Mouse (Mus musculus) activated CD4-positive, CD25-positive, alpha-beta regulatory T cell, adult 9 weeks (primary cell): ENCODE data around the gene Xndc1. TPM values are rescaled to one million over a fixed set of nuclear protein-coding genes. Genes with fewer than 3 reads are reported as not detected.

ENCODE experiments used
- polyA plus RNA-seq: library from polyadenylated mRNA; unstranded; fragments of 100-300 nt; shearing (Covaris generic); gene quantifications from one replicate; pipeline ENCODE4 v1.2.1, GENCODE M21; 2017

The Xndc1 gene
- 28.5 TPM for polyA plus RNA-seq

DNA sequence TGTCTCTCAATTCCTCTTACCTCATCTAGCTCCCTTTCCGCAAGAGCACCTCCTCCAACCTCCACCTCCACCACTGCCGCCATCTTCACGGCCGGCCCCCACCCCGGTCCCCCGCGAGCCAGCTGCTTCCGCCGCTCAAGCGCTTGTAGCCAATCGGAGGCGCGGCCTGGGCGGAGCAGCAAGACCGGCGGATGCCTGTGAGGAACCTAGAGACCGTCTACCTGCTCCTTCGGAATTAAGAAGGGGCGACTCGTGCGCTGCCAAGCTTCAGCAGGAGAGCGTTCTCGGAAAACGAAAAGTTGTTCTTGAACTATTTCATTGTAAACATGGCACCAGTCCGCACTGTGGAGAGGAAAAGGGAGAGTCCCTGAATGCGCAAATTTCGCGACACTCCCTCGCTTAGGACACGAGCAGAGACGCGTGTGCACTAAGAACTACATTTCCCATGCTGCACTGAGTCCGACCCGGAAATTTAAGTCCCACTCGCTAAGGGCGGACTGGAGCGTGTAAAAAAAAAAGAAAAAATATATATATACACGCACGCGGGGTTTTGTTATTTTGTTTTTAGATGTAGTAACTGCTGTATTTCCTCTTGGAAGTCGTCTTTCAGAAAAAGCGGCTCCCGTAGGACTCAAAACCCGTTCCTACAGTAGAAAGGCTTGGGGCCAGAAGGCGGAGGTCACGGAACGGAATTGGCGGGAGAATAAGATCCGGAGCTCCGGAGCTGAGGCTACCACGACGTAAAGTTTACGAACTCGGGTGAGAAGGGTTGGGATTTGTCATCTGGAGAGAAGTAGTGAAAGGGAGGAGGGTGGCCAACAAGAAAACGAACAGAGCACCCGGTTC lies at the start of gene Xndc1, which contains the start of the genes Rnf121 and Xntrpc:
TSS of gene Xndc1 (plus strand) at position 466 of the 846 bp plus-strand sequence.
TSS of gene Rnf121 (minus strand) at position 424 of the 846 bp plus-strand sequence.
TSS of gene Xntrpc (plus strand) at position 668 of the 846 bp plus-strand sequence.

DNA sequence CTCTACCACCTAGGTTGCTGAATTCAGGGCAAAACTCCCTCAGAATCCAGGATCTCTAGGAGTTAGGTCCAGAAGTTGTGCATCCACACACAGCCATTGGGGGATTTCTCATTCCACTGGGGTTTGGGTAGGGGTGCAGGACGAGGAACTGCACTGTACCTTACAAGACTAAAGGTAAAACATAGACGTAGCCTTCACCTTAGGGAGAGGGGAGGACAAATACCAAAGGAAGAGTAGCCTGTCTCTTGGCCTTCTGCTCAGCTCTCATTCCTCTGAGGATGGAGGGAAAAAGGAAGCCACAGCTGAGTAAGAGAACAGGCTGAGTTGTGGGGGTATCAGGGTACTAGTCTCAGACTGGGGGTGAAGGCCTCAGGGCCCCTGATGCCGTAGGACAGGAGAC lies 46.7 kb upstream of the Xndc1 start, which contains the start of gene Il18bp:
TSS of gene Il18bp (minus strand) at position 101 of the 400 bp plus-strand sequence.

DNA sequence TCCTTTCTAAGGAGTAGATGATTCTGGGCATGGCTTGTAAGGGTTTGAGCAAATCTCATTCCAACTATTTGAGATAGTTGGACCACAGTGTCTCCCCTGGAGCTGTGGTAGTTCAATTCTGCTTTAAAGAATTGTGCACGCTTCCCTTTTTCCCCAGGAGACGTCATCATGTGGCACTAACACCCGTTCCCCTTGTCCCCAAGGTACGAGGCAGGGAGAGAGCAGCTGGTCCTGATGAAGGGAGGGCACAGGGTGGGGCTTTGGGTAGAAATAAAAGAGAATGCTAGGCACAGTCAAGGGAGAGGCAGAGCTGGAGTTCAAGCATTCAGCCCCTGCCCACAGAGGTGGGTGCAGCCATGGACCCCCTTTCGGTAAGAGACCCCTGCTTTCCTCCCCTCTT lies 17.5 kb downstream of the Xndc1 start, which contains the start of gene Trpc2:
TSS of gene Trpc2 (plus strand) at position 301 of the 400 bp plus-strand sequence.

DNA sequence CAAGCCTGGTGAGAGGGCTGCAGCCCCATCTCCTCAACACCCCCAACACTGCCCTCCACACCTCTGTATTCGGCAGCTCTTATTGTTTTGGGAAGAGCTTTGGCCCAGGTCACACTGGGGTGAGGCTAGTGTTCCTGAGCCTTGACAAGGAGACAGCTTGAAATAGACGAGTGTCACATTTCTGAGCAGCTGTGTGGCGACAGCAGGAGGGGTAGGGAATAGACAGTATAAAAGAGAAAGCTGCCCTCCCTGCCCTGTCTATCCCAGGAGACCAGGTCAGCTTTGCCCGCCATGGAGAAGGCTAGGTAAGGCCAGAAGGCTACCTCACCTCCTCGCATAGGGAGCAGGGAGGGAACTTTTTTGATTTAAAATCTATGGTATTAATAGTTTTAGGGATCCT lies 36.2 kb downstream of the Xndc1 start, which contains the start of gene Art1:
TSS of gene Art1 (plus strand) at position 257 of the 400 bp plus-strand sequence.

DNA sequence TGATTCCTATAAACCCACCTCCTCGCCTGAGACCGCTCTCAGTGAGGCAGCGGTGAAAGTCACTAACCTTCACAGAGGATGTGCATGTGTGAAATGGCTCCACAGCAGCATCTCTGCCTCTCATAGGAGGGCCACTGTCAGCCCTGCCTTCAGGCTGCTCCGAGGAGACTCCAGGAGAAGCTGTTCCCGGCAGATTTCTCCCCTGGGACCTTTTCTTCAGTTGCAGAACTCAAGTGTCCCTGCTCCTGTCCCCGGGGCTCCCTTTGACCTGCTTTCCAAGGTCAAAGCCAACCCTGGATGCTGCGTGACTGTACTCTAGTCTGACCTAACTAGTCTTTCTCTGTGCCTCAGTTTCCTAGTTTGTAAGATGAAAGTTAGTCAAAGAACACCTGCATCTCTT lies 43.9 kb downstream of the Xndc1 start, which contains the start of gene Art5:
TSS of gene Art5 (minus strand) at position 319 of the 400 bp plus-strand sequence.

DNA sequence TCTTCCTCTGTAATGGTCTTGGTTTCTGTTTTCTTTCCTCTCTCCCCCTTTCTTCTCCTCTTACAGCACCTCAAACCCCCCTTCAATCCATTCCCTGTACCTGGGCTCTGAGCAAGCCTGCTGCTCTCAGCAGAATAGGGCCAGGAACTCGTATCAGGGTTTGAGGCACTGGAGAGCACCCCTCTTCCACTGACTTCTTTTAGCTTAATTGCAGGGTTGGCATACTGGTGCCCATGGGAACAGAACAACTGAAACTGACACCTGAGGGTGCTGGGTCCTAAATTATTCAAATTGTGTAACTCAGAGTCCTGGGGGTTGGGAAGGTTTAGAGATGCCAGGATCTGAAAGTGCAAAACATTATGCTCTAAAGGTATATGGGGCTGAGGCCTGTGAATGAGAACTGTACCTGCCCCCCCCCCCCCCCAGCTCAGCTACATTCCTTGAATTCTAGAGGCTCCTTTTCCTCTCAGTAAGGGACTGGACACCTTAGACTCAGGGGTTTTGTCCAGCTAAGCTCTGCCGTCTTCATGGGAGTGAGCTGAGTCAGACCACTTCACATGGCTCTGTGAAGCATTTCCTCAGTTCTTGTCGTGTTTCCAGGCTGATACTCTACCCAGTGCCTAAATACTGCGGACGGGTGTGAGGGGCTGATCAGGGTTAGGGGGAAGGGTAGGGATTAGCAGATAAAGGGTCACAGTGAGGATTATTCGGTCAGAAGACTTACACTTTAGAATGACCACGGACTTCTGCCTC lies 51.4 kb downstream of the Xndc1 start, which contains the start of gene Chrna10:
TSS of gene Chrna10 (minus strand) at position 250 of the 753 bp plus-strand sequence.

Other genes with a start within 250 kb of the Xndc1 start
- not detected for gene Phox2a, start 247.2 kb upstream of the Xndc1 start, polyA plus RNA-seq
- gene Inppl1, start 227.3 kb upstream of the Xndc1 start, polyA plus RNA-seq, result 8.6 TPM
- not detected for gene Folr2, start 208.3 kb upstream of the Xndc1 start, polyA plus RNA-seq
- gene Anapc15, start 201.8 kb upstream of the Xndc1 start, polyA plus RNA-seq, result 46.1 TPM
- gene Folr1, start 194.7 kb upstream of the Xndc1 start, polyA plus RNA-seq, result not detected
- 149 TPM for gene Lamtor1, start 159.6 kb upstream of the Xndc1 start, polyA plus RNA-seq
- 0.64 TPM for gene Tomt, start 159.2 kb upstream of the Xndc1 start, polyA plus RNA-seq
- 3.2 TPM for gene Lrrc51, start 131.6 kb upstream of the Xndc1 start, polyA plus RNA-seq
- 226 TPM for gene Numa1, start 131.4 kb upstream of the Xndc1 start, polyA plus RNA-seq
- 8.1 TPM for gene Il18bp, start 46.8 kb upstream of the Xndc1 start, polyA plus RNA-seq
- 25.2 TPM for gene Rnf121, start within 50 bp of the Xndc1 start, polyA plus RNA-seq
- gene Xntrpc, start 202 bp downstream of the Xndc1 start, polyA plus RNA-seq, result 1.3 TPM
- gene Trpc2, start 17.6 kb downstream of the Xndc1 start, polyA plus RNA-seq, result not detected
- not detected for gene Art1, start 36.2 kb downstream of the Xndc1 start, polyA plus RNA-seq
- gene Art5, start 44.0 kb downstream of the Xndc1 start, polyA plus RNA-seq, result 0.77 TPM
- not detected for gene Chrna10, start 51.3 kb downstream of the Xndc1 start, polyA plus RNA-seq
- gene Nup98, start 144.7 kb downstream of the Xndc1 start, polyA plus RNA-seq, result 27.0 TPM
- 48.2 TPM for gene Pgap2, start 144.7 kb downstream of the Xndc1 start, polyA plus RNA-seq
- 332 TPM for gene Rhog, start 190.5 kb downstream of the Xndc1 start, polyA plus RNA-seq
- 92.2 TPM for gene Stim1, start 202.3 kb downstream of the Xndc1 start, polyA plus RNA-seq